Mouse (Mus musculus): Measurements from ENCODE around the gene Dscaml1. TPM values are rescaled to one million over a fixed set of nuclear protein-coding genes. Genes with fewer than 3 reads are reported as not detected.

Dscaml1 gene
- polyA plus RNA-seq, 1 experiment from 2014 or later = 0.06 TPM

DNA sequence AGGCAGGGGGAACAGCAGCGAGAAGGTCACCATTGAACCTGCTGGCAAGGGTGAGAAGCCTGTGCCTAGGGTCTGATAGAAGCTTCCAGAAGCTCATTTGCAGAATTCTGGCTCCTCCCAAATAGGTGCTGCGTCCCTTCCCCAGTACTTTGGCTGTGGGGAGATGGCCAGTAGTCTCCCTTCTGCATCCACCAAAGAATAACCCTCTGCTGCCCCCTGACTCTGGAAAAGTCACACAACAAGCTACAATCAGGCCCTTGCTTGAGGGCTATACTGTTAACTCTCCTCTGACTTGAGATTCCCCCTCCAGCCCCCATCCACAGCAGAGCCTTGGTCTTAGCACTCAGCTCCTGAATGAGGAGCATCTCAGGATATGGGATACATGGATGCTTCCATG lies 314.2 kb downstream of the Dscaml1 start:
- ATAC-seq (ENCODE audit: insufficient number of reproducible peaks, insufficient read depth, low FRiP score, low read depth) = no peak
- no peak overlapping the region for H3K9ac ChIP-seq (replicated peaks; ENCODE audit: low read depth, low read length)
- H3K4me3 ChIP-seq (ENCODE audit: low read depth, low read length) = no peak overlapping the region
- WGBS = 55% methylated on average over 2 of the region's 2 CpGs
- H3K36me3 ChIP-seq (ENCODE audit: control insufficient read depth, insufficient read depth, low read length) = no peaks in the 10 kb centered on the region
- H3K27ac ChIP-seq (ENCODE audit: low read length) = no peak overlapping the region
- no peaks in the 10 kb centered on the region for H3K9me3 ChIP-seq (ENCODE audit: control insufficient read depth, low read depth, low read length)
- H3K27me3 ChIP-seq (ENCODE audit: control insufficient read depth, insufficient read depth, low read length) = no peaks in the 10 kb centered on the region
- H3K4me2 ChIP-seq (replicated peaks; ENCODE audit: low read depth, low read length) = no peak overlapping the region
- H3K4me1 ChIP-seq (ENCODE audit: control insufficient read depth, insufficient read depth, low read length) = no peaks in the 10 kb centered on the region

DNA sequence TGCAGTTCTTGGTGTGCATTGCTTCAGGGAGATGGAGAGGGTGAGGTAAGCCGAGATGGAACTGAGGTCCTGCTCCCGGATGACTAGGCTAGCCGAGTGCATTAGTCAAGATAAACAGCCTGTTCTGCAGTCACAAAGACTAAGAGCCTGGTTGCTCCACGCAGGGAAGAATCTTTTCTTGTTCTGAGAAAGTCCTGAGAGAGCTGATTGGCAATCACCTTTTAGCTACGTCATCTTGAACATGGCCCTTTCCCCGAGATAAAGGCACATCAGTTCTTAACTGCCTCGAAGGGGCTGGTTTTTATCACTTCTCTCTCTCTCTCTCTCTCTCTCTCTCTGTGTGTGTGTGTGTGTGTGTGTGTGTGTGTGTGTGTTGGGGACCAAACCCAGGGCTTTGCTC lies 319.0 kb downstream of the Dscaml1 start:
- no peak overlapping the region for H3K9ac ChIP-seq (replicated peaks; ENCODE audit: low read depth, low read length)
- ATAC-seq (ENCODE audit: insufficient number of reproducible peaks, insufficient read depth, low FRiP score, low read depth) = no peak
- H3K4me3 ChIP-seq (ENCODE audit: low read depth, low read length) = no peak overlapping the region
- H3K9me3 ChIP-seq (ENCODE audit: control insufficient read depth, low read depth, low read length) = no peaks in the 10 kb centered on the region
- H3K27me3 ChIP-seq (ENCODE audit: control insufficient read depth, insufficient read depth, low read length) = no peaks in the 10 kb centered on the region
- H3K36me3 ChIP-seq (ENCODE audit: control insufficient read depth, insufficient read depth, low read length) = no peaks in the 10 kb centered on the region
- no peak overlapping the region for H3K27ac ChIP-seq (ENCODE audit: low read length)
- WGBS = 13% methylated on average over 7 of the region's 7 CpGs
- H3K4me2 ChIP-seq (replicated peaks; ENCODE audit: low read depth, low read length) = no peak overlapping the region
- 0 out of 2 replicates have a peak, but pooled peaks cover 2% of the 10 kb centered on the region for H3K4me1 ChIP-seq (ENCODE audit: control insufficient read depth, insufficient read depth, low read length)

DNA sequence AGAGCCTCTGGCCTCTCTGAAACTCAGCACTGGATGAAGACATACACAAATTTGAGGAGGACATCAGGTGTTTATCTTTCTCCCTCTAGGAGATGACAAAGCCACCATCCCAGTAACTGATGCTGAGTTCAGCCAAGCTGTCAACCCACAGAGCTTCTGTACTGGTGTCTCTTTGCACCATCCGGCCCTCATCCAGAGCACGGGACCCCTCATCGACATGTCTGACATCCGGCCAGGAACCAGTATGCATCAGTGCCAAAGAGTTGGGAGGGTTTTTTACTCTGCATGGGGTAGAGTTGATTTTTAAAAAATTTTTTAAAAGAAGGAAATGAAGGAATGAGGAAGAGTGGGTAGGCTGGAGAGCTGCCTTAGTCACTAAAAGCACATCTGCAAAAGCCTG lies 323.5 kb downstream of the Dscaml1 start:
- H3K27ac ChIP-seq (ENCODE audit: low read length) = no peak overlapping the region
- H3K4me1 ChIP-seq (ENCODE audit: control insufficient read depth, insufficient read depth, low read length) = 0 out of 2 replicates have a peak, but pooled peaks cover 2% of the 10 kb centered on the region
- no peaks in the 10 kb centered on the region for H3K27me3 ChIP-seq (ENCODE audit: control insufficient read depth, insufficient read depth, low read length)
- H3K4me2 ChIP-seq (replicated peaks; ENCODE audit: low read depth, low read length) = no peak overlapping the region
- no peak overlapping the region for H3K4me3 ChIP-seq (ENCODE audit: low read depth, low read length)
- H3K9ac ChIP-seq (replicated peaks; ENCODE audit: low read depth, low read length) = no peak overlapping the region
- no peak for ATAC-seq (ENCODE audit: insufficient number of reproducible peaks, insufficient read depth, low FRiP score, low read depth)
- H3K36me3 ChIP-seq (ENCODE audit: control insufficient read depth, insufficient read depth, low read length) = no peaks in the 10 kb centered on the region
- WGBS = 92% methylated on average over 4 of the region's 4 CpGs
- H3K9me3 ChIP-seq (ENCODE audit: control insufficient read depth, low read depth, low read length) = no peaks in the 10 kb centered on the region

DNA sequence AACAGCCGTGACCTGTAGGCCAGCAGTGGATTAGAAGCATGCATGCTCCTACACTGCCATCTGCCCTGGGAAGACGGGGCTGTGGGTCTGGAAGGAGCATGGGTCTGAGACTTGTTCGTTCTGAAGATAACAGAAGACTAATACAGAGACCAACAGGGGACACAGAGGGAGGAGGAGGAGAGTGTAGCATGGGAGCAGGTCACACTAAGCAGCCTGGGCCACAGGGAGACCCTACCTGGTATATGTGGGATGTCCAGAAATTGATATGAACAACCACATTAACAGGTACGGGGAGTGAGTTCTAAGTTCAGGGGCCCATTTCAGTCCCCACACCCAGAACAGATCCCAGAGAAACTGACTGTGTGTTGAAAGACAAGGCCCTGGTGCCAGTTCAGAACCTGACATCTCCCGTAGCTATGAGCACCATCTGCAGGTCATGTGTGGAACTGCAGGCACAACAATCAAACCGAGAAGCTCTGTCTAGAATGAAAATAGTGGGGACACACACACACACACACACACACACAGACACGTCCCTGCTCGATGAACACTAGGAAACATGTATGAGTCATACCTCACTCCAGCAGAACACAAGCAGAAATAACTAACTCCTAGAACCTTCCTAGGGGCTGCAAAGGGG lies 328.1 kb downstream of the Dscaml1 start:
- Histone ChIP-seq H3K9ac (replicated peaks; ENCODE audit: low read depth, low read length) (no peak overlapping the region), H3K36me3 (ENCODE audit: control insufficient read depth, insufficient read depth, low read length) (no peaks in the 10 kb centered on the region), H3K27me3 (ENCODE audit: control insufficient read depth, insufficient read depth, low read length) (no peaks in the 10 kb centered on the region), H3K4me1 (ENCODE audit: control insufficient read depth, insufficient read depth, low read length) (no peaks in the 10 kb centered on the region), H3K4me2 (replicated peaks; ENCODE audit: low read depth, low read length) (no peak overlapping the region), H3K27ac (ENCODE audit: low read length) (no peak overlapping the region), H3K4me3 (ENCODE audit: low read depth, low read length) (no peak overlapping the region), H3K9me3 (ENCODE audit: control insufficient read depth, low read depth, low read length) (no peaks in the 10 kb centered on the region)
- whole genome bisulfite sequencing = 37% methylated on average over 8 of the region's 8 CpGs
- no peak for ATAC-seq (ENCODE audit: insufficient number of reproducible peaks, insufficient read depth, low FRiP score, low read depth)

DNA sequence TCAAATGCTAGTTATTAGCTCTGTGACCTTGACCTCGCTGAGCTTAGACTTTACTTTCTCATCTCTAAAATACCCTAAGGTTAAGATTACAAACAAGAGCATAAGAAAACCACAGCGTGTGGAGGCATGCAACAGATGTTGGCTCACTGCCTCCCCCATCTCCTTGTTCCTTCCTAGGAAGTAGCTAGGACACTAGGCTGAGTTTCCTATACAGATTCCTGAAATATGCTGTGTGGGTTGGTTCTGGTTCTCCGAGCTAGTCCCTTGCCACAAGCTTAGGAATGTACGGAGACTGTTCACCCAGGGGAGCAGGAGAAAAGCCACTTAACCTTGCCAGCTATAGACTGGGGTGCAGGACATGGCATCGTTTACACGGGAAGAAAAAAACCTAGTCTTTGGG lies 339.8 kb downstream of the Dscaml1 start:
- ATAC-seq (ENCODE audit: insufficient number of reproducible peaks, insufficient read depth, low FRiP score, low read depth) = no peak
- no peaks in the 10 kb centered on the region for H3K4me1 ChIP-seq (ENCODE audit: control insufficient read depth, insufficient read depth, low read length)
- H3K4me2 ChIP-seq (replicated peaks; ENCODE audit: low read depth, low read length) = no peak overlapping the region
- no peak overlapping the region for H3K9ac ChIP-seq (replicated peaks; ENCODE audit: low read depth, low read length)
- no peak overlapping the region for H3K4me3 ChIP-seq (ENCODE audit: low read depth, low read length)
- H3K9me3 ChIP-seq (ENCODE audit: control insufficient read depth, low read depth, low read length) = no peaks in the 10 kb centered on the region
- WGBS = 80% methylated on average over 6 of the region's 6 CpGs
- H3K36me3 ChIP-seq (ENCODE audit: control insufficient read depth, insufficient read depth, low read length) = peaks cover 5% of the 10 kb centered on the region
- H3K27ac ChIP-seq (ENCODE audit: low read length) = no peak overlapping the region
- H3K27me3 ChIP-seq (ENCODE audit: control insufficient read depth, insufficient read depth, low read length) = no peaks in the 10 kb centered on the region

DNA sequence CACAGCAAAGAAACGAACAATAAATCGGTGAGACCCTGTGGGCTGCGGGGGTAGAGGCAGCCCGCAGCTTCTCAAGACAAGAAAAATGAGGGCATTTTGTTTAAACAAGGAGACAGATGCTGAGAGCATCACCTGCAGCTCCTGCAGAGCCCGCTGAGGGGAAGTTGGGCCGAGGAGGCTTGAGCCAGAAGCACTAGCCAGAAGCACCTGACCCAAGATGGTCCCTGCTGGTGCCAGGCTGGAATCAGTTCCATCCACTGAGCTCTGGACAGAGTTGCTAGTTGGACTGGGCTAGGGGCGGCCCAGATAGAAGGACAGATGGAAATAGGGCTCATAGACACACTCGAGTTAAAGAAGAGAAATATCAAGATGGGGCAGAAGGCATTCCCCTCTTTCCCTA lies 340.7 kb downstream of the Dscaml1 start:
- Histone ChIP-seq H3K9me3 (ENCODE audit: control insufficient read depth, low read depth, low read length) (no peaks in the 10 kb centered on the region), H3K4me1 (ENCODE audit: control insufficient read depth, insufficient read depth, low read length) (no peaks in the 10 kb centered on the region), H3K4me2 (replicated peaks; ENCODE audit: low read depth, low read length) (no peak overlapping the region), H3K4me3 (ENCODE audit: low read depth, low read length) (no peak overlapping the region), H3K9ac (replicated peaks; ENCODE audit: low read depth, low read length) (no peak overlapping the region), H3K27ac (ENCODE audit: low read length) (no peak overlapping the region), H3K27me3 (ENCODE audit: control insufficient read depth, insufficient read depth, low read length) (no peaks in the 10 kb centered on the region), H3K36me3 (ENCODE audit: control insufficient read depth, insufficient read depth, low read length) (peaks cover 9% of the 10 kb centered on the region)
- ATAC-seq (ENCODE audit: insufficient number of reproducible peaks, insufficient read depth, low FRiP score, low read depth) = no peak
- 70% methylated on average over 8 of the region's 8 CpGs for WGBS

DNA sequence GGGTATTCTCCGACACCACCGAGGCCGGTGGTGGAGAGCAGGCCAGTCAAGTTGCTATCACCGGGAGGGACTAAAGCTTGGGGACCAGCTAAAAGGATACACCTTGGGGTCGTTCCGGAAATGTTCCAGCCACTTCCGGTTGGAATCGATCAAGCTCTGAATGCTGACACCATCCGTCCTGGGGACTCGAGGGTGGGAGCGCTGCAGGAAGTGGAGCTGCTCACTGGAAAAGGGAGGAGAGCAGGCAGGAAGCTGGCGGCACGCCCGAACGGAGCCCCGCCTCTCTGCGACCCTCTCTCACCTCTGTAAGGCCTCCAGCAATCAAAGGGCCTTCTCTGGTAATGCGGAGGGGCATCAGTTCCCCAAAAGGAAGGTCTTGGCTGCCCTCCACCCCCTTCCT lies 342.0 kb downstream of the Dscaml1 start:
- H3K4me1 ChIP-seq (ENCODE audit: control insufficient read depth, insufficient read depth, low read length) = no peaks in the 10 kb centered on the region
- no peak overlapping the region for H3K9ac ChIP-seq (replicated peaks; ENCODE audit: low read depth, low read length)
- 83% methylated on average over 18 of the region's 18 CpGs for WGBS
- H3K27ac ChIP-seq (ENCODE audit: low read length) = no peak overlapping the region
- no peaks in the 10 kb centered on the region for H3K27me3 ChIP-seq (ENCODE audit: control insufficient read depth, insufficient read depth, low read length)
- H3K4me2 ChIP-seq (replicated peaks; ENCODE audit: low read depth, low read length) = no peak overlapping the region
- no peak overlapping the region for H3K4me3 ChIP-seq (ENCODE audit: low read depth, low read length)
- no peak for ATAC-seq (ENCODE audit: insufficient number of reproducible peaks, insufficient read depth, low FRiP score, low read depth)
- H3K36me3 ChIP-seq (ENCODE audit: control insufficient read depth, insufficient read depth, low read length) = peaks cover 9% of the 10 kb centered on the region
- H3K9me3 ChIP-seq (ENCODE audit: control insufficient read depth, low read depth, low read length) = no peaks in the 10 kb centered on the region

DNA sequence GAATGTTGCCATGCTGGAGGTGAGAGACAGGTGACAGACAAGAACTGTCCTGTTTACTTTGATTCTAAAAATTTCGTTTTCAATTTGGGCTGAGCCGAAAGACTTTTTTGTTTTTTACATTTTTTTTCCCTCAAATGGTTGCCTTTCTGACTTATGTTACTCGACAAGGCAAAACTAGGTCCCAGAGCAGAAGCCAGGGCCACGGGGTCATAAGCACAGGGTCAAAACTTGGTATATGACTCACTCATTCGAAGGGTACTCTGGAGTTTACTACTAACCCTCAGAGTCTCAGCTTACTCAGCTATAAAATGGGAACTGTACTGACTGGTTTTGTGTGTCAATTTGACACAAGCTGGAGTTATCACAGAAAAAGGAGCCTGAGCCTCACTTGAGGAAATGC lies 343.2 kb downstream of the Dscaml1 start:
- Histone ChIP-seq H3K4me1 (ENCODE audit: control insufficient read depth, insufficient read depth, low read length) (no peaks in the 10 kb centered on the region), H3K27me3 (ENCODE audit: control insufficient read depth, insufficient read depth, low read length) (no peaks in the 10 kb centered on the region), H3K9me3 (ENCODE audit: control insufficient read depth, low read depth, low read length) (no peaks in the 10 kb centered on the region), H3K27ac (ENCODE audit: low read length) (no peak overlapping the region), H3K4me2 (replicated peaks; ENCODE audit: low read depth, low read length) (no peak overlapping the region), H3K4me3 (ENCODE audit: low read depth, low read length) (no peak overlapping the region), H3K36me3 (ENCODE audit: control insufficient read depth, insufficient read depth, low read length) (peaks cover 19% of the 10 kb centered on the region), H3K9ac (replicated peaks; ENCODE audit: low read depth, low read length) (no peak overlapping the region)
- 86% methylated on average over 5 of the region's 5 CpGs for WGBS
- no peak for ATAC-seq (ENCODE audit: insufficient number of reproducible peaks, insufficient read depth, low FRiP score, low read depth)

DNA sequence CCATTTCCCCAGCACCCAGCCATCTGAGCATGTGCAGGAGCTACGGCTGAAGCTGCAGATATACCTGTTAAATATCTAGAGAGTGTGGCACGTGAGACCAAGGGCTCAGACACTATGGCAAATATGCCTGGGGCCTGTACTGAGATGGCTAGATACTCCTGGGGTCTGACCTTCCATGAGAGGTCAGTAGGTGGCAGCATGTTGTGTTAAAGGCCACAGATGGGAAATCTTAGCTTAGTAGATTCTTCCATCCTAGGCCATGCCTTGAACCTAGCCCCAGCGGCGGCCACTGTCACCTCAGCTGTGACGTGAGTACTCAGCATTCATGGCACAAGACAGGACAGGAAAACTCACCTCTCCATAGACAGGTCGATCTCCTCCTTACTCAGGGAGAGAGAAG lies 347.7 kb downstream of the Dscaml1 start:
- Histone ChIP-seq H3K36me3 (ENCODE audit: control insufficient read depth, insufficient read depth, low read length) (peaks cover 46% of the 10 kb centered on the region), H3K9ac (replicated peaks; ENCODE audit: low read depth, low read length) (no peak overlapping the region), H3K4me1 (ENCODE audit: control insufficient read depth, insufficient read depth, low read length) (no peaks in the 10 kb centered on the region), H3K9me3 (ENCODE audit: control insufficient read depth, low read depth, low read length) (no peaks in the 10 kb centered on the region), H3K27me3 (ENCODE audit: control insufficient read depth, insufficient read depth, low read length) (no peaks in the 10 kb centered on the region), H3K27ac (ENCODE audit: low read length) (no peak overlapping the region), H3K4me3 (ENCODE audit: low read depth, low read length) (no peak overlapping the region), H3K4me2 (replicated peaks; ENCODE audit: low read depth, low read length) (no peak overlapping the region)
- WGBS = 90% methylated on average over 6 of the region's 6 CpGs
- no peak for ATAC-seq (ENCODE audit: insufficient number of reproducible peaks, insufficient read depth, low FRiP score, low read depth)

All from stomach, embryonic 14.5 days (tissue).